Mouse (Mus musculus) cortical plate, adult 2 months (tissue): ENCODE data around the gene Stx1b.

Experiments used
- CTCF ChIP-seq: fragments of 200-500 bp; IDR thresholded peaks from 2 replicates; pipeline ENCODE4 v1.5.1; 2011; ENCODE audit warnings: mild to moderate bottlenecking, control low read depth, low read length; ENCODE audit not compliant: insufficient read depth; ENCODE audit errors: extremely low read depth
- POLR2A ChIP-seq: fragments of 200-500 bp; IDR thresholded peaks from 2 replicates; pipeline ENCODE4 v1.6.1; 2011; ENCODE audit warnings: mild to moderate bottlenecking, low read length, control low read depth; ENCODE audit not compliant: insufficient read depth; ENCODE audit errors: extremely low read depth

- peak; percentile 66 for TF ChIP-seq POLR2A
- no peak for TF ChIP-seq CTCF
Observed at GRCm38 (mm10) chr7:127840886-127841285, 16.5 kb upstream of the Stx1b start.
